Mouse (Mus musculus): Measurements from ENCODE around the gene Exo5. TPM values are rescaled to one million over a fixed set of nuclear protein-coding genes. Genes with fewer than 3 reads are reported as not detected.

The Exo5 gene
- total RNA-seq, 2 experiments from 2014 or later: 6.9 to 13.2 TPM

DNA sequence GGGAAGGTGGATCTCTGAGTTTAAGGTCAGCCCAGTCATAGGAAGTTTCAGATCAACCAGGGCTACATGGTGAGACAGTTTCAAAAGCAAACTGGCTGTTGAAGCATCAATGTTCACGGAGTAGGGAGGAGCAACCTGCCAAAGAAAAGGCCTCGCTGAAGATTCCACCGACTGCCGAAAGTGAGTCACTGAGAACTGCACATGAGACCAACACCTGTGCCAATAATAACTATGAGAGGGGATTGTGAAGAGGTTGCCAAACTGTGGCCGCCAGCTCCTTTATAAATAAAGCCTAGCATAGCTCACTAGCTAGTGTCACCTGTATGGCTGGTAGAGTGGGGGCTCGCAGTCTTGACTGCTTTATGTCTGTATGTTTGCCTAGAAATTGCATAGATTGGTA lies 13.7 kb downstream of the Exo5 start:
- no peak for ATAC-seq (replicated peaks; ENCODE audit: low FRiP score, low TSS enrichment, poor library complexity, severe bottlenecking)

DNA sequence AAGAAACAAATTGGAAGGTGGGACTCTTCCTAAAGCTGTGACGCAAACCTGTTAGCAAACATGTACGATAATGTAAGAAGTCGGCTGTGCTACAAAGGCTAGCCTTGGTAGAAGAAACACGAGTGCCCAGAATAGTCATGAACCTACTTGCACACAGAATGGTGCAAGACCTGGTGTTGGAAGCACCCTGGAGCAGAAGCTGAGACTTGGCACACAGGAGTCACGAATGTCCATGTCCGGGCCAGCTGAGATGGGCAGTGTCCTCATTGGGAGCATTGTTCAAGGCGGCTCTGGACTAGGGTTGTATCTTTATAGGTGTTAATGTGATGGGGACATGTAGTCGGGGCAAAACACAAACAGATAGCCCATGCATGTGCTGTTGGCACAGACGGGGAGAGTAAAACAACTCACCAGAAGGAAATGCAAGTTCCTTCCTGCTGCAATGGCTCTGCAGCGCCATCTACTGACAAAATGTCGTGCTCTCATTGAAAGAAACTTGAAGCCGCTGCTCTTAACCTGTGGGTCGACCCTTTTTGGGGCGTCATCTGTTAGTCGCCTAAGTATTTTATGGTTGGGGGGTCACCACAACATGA lies 15.2 kb downstream of the Exo5 start:
- ATAC-seq (replicated peaks; ENCODE audit: low FRiP score, low TSS enrichment, poor library complexity, severe bottlenecking): peak; percentile 88

DNA sequence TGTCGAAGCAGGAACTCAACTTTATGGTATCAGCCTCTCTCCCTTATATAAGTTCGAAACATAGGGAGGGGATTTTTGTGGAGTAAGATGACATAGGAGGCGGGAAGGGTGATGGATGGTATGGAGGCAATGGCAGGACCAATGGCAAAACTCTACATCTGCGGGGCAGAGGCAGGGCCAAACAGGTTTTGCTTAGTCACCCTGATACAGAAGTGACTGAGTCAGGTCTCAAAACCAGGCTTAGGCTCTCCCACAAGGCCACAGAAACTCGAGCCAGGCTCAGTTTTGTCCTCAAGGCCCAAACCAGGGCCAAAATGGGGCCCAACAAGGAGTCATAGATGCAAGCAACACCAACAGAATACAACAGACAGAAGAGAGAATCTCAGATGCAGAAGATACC lies 19.2 kb downstream of the Exo5 start:
- no peak for ATAC-seq (replicated peaks; ENCODE audit: low FRiP score, low TSS enrichment, poor library complexity, severe bottlenecking)

GRCm38 (mm10) chr4:120904533-120904932 lies 20.3 kb downstream of the Exo5 start:
- ATAC-seq (replicated peaks; ENCODE audit: low FRiP score, low TSS enrichment, poor library complexity, severe bottlenecking): no peak

DNA sequence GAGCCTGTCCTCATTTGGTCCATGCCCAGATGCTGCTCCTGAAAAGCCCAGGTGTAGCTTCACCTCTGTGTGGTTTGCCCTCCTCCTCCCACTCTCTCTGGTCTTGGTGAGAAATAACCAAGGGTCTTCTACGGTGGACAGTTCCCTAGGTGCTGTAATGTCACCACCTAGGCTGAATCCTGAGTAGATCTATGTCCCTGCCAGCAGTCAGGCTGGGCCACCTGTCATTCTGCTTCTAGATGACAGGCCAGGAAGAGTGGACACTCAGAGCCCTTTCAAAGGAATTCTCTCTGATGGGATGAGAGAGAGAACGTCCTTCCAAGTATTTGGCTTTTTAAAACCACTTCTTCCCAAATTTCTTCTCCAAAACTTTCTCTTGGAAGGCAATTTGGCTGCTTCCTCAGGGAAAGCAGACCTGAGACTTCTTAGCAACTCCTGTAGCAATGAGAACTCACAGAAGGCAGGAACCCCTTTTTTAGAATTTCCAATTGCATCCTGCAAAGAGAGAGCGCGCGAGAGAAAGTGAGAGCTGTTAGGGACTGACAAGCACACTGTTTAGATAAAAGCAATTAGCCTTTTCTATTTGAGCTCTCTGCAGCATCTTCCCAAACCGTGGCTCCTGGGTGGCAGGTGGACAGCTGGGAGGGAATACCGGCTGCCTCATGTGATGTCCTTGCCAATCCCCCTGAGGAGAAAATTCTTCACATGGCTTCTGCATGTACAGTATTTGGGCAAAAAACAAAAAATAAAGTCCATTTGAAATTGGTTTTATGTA lies 28.8 kb downstream of the Exo5 start:
- no peak for ATAC-seq (replicated peaks; ENCODE audit: low FRiP score, low TSS enrichment, poor library complexity, severe bottlenecking)

DNA sequence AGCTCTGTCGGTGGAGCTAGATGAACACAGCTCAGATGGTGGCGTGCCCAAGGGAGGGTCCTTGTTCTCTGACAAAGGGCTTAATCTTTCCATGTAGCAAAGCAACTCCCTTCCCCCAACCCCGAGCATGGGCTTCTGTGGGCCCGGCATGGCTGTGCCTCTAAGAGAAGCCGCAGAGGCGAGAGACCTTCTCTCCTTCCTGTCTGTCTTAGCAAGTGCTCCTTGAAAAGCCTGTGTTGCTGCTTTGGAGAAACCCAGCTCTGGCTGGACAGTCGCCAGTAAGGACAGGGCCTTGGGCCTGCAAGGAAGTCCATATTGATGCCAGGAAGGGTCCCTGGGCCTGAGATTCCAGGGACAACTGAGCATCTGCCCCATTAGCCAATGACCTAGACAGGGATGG lies 29.6 kb downstream of the Exo5 start:
- no peak for ATAC-seq (replicated peaks; ENCODE audit: low FRiP score, low TSS enrichment, poor library complexity, severe bottlenecking)

DNA sequence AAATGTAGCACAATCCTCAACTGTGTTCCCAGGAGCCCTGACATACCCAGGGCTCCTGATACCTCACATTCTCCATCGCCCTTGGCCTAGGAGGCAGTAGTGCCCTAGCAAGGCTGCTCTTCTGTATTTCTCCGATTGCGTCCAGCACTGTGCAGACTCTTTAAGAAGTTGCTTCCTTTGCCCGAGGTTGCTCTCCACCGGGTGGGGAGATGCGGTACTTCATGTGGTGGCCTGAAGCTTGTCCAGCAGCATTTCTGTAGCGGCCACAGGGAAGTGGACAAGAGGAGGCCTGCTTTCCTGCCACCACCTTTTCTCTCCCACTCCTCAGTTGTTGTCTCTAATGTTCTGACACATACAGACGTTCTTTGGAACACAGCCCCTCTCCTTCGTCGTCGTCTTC lies 30.2 kb downstream of the Exo5 start:
- no peak for ATAC-seq (replicated peaks; ENCODE audit: low FRiP score, low TSS enrichment, poor library complexity, severe bottlenecking)

DNA sequence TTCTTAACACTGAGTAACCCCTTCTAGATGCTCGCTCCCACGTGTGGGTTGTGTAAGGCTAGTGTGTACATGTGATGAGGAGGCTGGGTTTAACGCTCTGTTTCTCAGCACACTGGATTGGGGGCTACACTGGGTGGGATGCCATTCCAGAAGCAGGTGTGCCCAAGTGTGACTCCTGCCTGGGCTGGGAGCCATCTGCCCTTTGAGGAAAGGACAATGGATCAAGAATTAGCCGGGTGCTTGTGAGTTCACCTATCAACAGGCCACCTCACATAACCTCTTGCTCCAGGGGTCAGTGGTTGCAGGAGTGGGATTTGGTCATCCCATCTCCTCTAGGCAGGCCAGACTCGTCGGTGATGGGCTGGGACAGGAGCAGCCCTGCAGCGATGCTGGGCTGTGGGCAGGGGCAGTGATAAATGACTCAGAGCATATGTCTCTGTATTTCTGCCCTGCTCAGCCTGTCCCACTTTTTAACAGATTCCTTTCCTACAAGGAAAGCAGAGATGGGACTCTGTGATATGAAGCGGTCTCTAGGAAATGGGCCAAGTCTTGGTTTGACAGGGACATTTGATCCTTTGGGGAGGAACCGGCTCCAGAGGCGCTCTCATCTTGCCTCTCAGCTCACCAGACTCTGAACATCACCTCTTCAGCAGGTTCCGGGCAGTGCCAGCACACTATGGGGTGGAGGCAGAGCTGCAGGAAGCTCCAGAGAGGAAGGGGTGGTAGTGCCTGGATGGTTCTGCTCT lies 31.0 kb downstream of the Exo5 start:
- ATAC-seq (replicated peaks; ENCODE audit: low FRiP score, low TSS enrichment, poor library complexity, severe bottlenecking): no peak

GRCm38 (mm10) chr4:120892516-120892915 lies 32.3 kb downstream of the Exo5 start:
- ATAC-seq (replicated peaks; ENCODE audit: low FRiP score, low TSS enrichment, poor library complexity, severe bottlenecking): no peak

- no peak for ATAC-seq (replicated peaks; ENCODE audit: low FRiP score, low TSS enrichment, poor library complexity, severe bottlenecking)
These were observed 32.9 kb downstream of the Exo5 start for GRCm38 (mm10) chr4:120891960-120892359.

- no peak for ATAC-seq (replicated peaks; ENCODE audit: low FRiP score, low TSS enrichment, poor library complexity, severe bottlenecking)
These were observed 33.9 kb downstream of the Exo5 start for GRCm38 (mm10) chr4:120890754-120891440.

GRCm38 (mm10) chr4:120888884-120889283 lies 35.9 kb downstream of the Exo5 start:
- ATAC-seq (replicated peaks; ENCODE audit: low FRiP score, low TSS enrichment, poor library complexity, severe bottlenecking): no peak

GRCm38 (mm10) chr4:120887381-120888112 lies 37.3 kb downstream of the Exo5 start:
- ATAC-seq (replicated peaks; ENCODE audit: low FRiP score, low TSS enrichment, poor library complexity, severe bottlenecking): peak; percentile 72

DNA sequence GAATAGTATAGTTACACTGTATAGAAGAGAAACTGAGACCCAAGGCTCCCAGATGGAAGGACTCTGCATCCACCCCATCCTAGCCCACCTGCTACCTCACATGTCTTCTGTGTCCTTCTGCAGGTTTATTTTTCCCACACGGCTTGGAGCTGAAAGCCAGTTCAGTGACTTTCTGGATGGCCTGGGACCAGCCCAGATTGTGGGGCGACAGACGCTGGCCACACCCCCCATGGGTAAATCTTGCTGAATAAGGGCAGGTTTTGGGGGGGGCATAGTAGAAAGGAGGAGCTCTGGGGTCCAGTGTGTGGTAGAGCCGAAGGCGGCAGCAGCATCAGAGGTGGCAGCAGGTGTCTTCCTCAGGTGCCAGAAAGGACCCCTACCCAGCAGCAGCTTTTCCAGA lies 38.0 kb downstream of the Exo5 start:
- ATAC-seq (replicated peaks; ENCODE audit: low FRiP score, low TSS enrichment, poor library complexity, severe bottlenecking): no peak

DNA sequence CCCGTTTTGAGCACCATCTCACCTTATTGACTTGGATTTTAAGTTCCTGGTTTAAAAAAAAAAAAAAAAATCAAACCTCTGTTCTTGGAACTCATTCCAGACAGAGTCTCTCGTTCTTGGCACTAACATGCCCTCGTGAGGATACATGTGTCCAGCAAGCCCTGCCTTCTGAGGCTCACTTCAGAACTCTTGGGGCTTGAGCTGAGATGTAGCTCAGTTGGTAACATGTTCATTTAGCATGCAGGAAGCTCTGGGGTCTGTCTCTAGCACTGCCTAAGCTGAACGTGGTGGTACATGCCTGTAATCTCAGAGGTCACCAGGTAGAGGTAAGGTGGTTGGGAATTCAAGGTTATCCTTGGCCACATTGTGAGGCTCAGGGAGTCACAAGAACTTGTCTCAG lies 38.7 kb downstream of the Exo5 start:
- no peak for ATAC-seq (replicated peaks; ENCODE audit: low FRiP score, low TSS enrichment, poor library complexity, severe bottlenecking)

DNA sequence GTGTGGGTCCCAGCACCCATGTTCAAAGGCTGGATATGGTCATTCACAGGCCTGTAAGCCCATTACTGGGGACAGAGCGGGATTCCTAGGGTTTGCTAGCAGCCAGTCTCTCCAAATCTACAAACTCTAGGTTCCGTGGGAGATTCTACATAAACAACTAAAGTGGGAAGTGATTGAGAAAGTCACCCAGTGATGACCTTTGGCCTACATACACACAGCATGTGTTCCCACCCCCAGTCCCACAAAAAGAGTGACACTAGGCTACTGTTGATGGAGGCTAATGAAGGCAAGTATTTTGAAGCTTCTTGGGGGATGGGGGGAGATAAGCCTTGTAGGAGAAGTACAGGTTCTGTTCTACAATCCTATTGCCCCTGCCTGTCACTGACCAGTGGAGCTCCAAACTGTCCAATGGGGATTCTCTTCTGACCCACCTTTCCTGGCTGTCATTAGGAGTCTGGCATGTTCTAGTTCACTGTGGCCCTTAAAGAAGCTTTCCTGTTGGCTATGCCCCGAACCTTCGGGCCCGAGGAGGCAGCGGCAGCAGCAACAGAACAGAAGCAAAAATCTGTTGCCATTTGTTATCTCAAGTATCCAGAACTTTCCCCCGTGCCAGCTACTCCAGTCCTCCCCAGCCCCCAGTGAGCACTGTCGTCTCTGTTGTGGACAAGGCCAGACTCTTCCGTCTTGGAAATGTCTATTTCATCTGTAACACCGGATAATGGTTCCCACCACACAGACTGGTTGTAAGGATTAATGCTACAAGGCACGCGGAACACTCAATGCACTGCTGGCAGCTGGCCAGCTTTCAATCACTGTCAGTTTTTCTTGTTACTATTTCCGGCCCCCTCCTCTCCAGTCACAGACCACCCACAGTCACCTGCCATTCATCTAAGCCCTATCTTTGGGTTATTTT lies 39.4 kb downstream of the Exo5 start:
- no peak for ATAC-seq (replicated peaks; ENCODE audit: low FRiP score, low TSS enrichment, poor library complexity, severe bottlenecking)

- ATAC-seq (replicated peaks; ENCODE audit: low FRiP score, low TSS enrichment, poor library complexity, severe bottlenecking): no peak
These were observed 42.7 kb downstream of the Exo5 start for GRCm38 (mm10) chr4:120882002-120882625.

Measured in megakaryocyte-erythroid progenitor cell, adult 5-6 weeks (primary cell).